Mouse (Mus musculus) urinary bladder, postnatal 4 days (tissue): Measurements from ENCODE around the gene Spaar.
"Not testable (repeated sequence)": the region's sequence is repeated elsewhere in the genome, so short reads cannot be mapped to it uniquely, and the experiment has no call there.

Source experiments
- DNase-seq, 2 experiments: peaks; one replicate each; pipeline ENCODE4 v3.0.0; 2021 to 2022; ENCODE audit warnings: low spot score in 2 of 2

Spaar gene

DNA sequence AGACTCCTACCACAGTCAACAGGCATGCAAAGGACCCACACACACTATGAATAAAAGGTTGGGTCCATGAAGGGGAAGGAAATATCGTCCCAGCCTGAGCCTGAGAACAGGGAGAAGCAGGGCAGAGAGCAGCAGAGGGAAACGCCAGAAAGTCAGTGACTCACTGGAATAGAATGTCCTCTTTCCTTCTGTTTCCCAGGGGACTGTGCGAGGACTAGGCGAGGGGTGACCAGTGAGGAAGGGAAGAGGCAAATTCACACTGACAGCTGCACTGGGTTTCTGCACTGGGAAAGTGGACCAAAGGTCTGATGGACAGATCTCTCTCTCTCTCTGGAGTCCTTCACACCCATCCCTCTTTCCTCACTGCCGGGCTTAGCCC, 1.3 kb upstream of the Spaar start:
- DNase-seq = peak in 1 of 2 experiments; percentile 53

DNA sequence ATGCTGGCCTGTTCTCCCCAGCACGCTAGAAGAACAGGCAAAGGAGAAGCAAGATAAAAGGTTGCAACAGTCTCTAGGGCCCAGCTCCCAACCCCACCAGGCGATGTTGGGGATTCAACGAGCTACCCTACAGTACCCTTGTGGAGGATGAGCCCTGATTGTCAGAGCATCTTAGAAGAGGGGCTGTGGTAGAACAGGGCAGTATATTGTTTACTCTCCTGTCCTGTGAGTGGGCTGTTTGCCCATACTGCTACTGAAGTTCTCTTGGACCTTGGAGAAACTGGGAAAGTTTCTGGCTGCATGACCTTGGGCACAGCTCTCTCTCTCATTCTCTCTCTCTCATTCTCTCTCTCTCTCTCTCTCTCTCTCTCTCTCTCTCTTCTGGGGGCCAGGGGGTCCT, 708 bp upstream of the Spaar start:
- DNase-seq = no peak

DNA sequence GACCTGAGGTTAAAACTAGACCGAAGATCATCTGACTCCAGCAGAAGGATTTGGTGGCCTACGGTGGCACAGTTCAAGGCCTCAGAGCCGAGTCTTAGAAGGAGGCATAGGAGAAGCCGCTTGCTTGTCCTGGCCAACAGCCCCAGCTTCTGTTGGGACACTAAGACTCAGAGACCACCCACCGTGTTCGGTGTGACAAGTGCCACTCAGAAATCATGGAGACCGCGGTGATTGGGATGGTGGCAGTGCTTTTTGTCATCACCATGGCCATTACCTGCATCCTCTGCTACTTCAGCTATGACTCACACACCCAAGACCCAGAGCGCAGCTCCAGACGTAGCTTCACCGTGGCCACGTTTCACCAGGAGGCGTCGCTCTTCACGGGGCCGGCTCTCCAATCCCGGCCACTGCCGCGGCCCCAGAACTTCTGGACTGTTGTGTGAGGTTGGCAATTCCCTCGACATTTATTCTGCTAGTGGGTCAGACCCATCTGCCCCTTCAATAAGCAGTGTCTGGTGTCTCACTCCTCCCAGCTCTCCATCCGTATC, 990 bp downstream of the Spaar start:
- no peak for DNase-seq

DNA sequence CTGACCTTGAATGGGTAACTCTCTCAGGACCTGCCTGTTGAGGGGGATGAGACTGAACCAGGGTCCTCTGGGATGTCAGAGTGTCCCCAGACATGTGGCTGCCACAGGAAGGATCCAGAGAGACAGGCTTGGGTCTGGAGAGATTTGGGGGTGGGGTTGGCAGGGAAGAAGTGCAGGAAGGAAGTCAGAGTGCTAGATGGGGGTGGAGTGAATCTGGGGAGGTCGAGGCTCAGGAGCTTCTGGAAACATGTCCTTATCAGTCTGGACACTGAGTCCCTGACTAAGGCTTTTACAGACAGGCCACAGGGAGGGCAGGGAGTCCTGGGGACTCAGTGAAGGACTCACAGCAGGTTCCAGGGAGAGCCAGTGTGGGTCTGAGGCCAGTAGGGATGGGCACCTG, 2.3 kb downstream of the Spaar start:
- no peak for DNase-seq

DNA sequence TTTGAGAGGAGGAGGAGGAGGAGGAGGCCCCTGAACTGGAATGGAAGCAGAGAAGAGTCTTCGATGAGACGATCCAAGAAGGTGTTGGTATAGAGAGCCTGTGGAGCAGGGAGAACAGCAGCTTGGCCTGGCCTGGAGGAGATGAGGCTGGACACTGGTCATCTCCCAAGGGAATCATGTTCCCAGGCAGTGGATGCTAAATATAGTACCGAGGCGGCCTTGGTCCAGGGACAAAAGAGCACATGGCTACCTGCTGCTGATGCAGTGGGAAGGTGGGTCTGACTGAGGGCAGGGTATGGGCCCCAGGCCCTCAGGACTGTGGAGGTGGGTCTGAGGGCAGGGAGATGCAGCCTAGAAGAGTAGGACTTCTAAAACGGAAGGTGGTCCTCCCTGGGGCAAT, 3.4 kb downstream of the Spaar start:
- no peak for DNase-seq

DNA sequence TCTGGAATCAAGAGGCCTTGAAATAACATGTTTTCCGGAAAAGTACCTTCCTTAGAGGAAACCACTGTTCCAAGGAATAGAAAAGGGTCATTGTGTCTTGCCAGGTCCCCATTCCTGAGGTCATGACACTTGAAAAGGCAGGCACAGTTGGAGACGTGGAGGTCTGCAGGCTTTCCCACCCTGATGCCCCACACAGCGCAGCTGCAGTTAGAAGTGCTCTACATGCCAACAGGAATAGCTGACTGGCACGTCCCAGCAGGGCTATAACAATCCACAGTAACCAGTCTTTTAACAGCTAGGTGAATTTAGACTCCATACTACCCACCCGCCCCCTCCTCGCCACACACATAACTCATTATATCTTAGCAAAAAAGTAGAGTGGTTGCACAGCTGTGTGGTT, 7.3 kb downstream of the Spaar start:
- DNase-seq = no peak

DNA sequence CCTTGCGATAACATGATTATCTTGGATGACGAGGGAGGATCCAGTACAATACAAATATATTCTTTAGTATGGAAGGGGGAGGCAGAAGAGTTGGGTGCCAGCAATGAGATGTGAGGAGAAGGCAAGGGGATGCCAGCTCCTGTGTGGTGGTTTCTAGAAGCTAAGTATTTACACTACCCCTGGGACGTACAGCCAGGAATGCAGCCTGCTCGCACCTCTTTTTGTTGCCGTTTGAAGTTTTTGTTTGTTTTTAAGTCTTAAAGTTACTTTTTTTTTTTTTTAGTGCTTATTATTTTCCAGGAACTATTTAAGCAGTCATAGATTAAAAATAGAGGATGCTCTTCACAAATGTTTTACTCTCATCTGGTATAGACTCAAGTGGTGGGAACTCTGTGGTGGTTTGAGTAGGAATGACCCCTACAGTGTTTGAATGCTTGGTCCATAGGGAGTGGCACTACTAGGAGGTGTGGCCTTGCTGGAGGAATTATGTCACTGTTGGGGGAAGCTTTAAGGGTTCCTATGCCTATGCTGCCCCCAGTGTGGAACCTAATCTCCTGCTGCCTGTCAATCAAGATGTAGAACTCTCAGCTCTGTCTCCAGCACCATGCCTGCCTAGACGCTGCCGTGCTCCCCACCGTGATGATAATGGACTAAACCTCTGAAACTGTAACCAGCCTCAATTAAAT, 9.3 kb downstream of the Spaar start:
- no peak for DNase-seq

DNA sequence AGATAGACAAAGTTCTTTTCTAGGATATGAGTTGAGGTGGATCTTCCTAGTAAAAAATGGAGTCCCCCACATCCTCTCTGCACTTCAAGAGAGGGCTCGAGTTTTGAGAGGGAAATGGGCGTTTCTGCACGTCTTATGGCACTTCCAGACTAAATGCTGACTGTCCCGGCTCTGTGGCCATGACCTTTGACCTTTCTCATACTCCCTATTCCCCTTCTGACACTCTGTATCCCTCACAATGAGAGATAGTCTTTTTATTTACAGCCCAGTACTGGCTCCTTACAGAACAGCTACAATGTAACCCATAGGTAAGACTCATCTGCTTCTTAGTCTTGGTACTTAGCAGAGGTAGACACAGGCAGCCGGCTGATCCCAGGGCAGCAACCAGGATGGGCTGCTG, 11.7 kb downstream of the Spaar start:
- no peak for DNase-seq

DNA sequence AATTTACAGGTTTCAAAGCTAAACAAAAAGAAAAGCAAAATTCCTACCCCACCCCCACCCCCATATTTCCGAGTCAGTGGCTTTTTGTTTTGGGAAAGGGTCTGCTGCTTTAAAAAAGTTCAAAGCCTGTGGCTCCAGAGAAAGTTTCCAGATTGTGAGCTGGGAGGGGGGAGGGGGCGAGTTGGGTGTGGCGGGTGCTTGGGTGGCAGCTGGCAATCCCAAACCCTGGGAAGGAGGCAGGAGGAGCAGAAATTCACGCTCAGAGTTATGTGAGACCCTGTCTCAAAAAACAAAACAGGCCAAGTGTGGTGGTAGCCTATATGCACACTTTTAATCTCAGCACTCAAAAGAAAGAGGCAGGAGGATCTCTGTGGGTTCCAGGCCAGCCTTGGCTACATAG, 12.8 kb downstream of the Spaar start:
- no peak for DNase-seq

DNA sequence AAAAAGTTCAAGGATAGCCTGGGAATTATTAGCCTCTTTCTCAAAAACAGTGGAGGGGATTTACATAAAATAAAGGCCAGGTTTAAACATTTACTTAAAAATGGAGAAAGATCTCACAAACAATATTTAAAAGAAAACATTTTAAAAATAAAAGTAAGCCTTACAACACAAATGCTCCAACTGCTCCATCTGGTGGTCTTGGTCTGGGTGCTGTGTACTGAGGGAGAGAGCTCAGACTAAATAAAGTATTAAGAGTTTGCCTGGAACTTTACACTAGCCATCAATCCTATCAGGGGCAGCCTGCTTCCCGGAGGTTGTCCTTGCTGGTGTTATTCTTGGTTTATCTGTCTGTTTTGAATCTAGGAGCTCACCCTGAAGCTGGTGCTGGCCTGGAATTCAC, 13.3 kb downstream of the Spaar start:
- DNase-seq = no peak

DNA sequence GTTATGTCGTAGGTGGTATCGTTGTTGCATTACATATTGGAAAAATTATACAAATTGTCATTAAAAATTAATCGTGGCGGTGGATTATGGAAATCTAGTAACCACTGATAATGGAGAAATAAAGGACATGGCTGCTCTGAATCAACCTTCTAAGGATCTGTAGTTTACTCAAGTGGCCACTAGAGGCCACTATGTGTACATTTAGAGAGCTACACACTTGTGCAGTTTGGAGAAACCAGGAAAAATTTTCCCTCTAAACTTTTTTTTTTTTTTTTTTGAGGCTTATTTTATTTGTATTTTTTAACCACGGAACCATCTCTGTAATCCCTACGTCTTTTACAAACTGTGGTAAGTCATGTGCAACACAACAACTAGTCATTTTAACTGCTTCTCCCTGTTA, 15.4 kb downstream of the Spaar start:
- DNase-seq = no peak

DNA sequence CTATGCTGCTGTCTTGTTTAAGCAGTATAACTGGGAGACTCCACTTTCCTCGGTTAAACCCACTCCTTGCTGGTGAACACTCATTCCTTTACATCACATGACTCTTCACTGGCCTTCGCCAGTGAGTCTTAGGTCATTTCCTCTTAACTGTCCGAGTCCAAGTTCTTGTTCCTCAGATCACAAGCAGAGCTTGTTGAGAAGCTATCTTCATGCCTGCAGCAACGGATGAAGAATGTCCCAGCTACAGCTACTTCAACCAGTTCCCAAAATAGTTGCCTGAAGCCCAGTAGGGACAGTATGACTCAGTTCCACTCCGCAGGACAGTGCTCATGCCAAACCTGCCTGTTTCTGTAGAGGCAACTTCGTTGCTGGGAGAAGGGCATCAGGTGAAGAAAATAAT, 27.4 kb downstream of the Spaar start:
- no peak for DNase-seq

DNA sequence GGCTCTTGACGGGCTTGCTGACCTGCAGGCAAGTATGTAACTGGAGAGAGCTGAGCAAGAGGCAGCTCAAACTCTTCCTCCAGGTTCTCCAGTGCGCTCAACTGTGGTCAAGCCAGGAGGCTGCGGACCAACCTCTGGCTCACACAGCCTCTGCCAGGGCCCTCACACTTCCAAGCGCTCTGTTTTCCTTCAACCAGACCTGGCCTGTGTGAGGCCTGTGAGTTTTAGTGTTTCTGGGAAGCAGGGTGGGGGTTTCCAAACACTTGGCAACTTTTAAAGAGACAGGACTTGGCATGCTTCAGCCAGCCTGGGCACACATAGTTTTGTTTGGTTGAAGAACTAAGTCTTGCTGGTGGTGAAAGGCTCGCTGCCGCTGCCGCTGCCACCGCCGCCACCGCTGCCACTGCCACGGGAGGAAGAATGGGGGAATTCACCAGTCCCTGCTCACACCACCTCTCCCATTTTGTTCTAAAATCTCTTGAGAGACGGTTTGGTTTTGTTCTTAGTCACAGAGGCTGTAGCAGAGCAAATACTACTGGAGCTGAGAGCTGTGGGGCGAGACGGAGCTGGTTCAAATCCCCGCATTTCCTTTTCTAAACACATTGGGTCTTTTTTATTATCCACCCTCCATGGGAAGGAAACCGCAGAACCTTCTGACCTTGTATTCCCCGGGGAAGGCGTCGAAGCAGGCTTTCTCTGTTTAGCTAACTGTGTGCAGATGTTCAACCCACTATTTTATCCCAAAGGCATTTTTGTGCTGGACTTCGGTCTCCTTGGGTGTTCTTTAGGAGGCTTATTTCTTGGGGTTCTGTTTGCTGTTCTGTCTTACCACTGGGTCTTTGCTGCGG, 30.0 kb downstream of the Spaar start:
- DNase-seq = no peak

DNA sequence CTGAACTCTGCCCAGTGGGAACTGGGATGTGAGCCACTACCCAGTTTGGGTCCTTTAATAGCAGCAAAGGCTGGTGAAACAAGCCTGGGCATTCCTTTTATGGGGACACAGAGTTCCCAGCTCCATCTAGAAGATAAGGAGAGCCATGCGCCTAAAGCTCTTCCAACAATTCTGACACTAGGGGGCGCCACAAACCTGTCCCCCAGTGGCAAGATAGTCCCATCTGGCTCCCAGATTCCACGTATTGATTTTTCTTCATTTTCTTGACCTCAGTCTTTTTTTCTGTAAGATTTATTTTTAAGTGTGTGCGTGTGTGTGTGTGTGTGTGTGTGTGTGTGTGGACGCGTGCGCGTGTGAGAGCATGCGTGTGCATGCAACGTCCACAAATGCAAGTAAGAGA, 30.6 kb downstream of the Spaar start:
- no peak for DNase-seq

DNA sequence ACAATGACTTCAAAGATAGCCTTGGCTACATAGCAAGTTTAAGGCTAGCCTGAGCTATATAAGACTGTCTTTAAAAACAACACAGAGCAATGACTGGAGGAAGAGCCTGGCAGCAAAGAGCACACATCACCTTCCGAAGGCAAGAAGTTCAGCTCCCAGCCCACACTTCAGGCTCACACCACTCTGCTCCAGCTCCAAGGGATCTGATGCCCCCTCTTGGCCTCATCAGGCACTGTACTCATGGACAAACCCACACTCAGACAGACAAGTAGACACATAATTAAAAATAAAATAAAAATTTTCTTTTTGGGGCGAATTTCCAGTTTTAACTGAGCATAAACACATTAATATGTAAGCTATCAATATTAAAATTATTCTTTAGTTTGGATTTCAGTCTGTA, 31.5 kb downstream of the Spaar start:
- no peak for DNase-seq

DNA sequence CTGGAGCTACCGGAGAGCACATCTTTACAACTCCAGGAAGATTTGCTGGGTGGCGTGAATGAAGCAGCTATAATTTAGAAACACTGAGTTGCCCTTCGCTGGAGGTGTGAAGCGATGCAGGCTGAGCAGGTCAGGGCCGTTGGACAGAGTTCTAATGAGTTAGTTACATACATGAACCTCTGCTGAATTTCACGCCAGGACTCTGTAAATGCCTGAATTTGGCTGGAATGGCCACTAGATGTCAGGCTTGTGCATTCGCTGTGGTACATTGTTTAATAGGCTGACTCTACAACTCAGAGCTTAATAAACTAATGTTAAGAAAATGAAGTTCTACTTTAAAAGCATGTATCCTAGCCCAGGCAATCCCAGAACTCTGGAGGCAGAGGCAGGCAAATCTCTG, 33.6 kb downstream of the Spaar start:
- peak in 1 of 2 experiments; percentile 36 for DNase-seq

DNA sequence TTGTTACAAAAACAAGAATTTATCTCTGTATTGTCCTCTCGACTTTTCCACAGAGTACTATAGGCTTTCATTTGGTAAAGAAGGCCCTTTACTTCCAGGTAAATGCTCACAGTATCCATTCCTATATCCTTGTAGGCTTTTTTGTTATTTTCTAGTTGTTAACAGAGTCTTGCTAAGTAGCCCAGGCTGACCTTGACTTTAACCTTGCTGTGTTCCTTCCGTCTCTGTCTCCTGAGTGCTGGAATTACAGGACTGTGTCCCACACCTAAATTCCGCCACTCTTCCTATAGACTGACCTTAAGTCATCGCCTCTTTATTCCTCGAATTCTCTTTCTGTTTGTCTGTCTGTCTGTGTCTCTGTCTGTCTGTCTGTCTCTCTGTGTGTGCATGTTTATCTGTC, 38.5 kb downstream of the Spaar start:
- no peak for DNase-seq

DNA sequence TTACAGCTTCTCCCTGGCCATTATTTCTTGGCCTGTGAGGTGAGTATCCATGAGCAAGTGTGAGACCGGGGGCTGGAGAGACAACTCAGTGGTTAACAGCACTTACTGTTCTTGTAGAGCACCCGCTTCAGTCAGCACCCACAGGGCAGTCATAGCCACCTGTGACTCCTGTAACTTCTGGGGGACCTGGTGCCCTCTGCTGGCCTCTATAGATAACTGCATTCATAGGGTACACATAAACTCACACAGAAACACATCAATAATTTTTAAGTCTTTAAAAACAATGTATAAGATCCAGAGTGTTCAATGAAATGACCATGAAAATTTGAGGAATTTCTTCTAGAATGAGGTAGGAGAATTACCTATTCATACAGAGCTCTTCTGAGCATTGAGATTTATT, 39.5 kb downstream of the Spaar start:
- no peak for DNase-seq

DNA sequence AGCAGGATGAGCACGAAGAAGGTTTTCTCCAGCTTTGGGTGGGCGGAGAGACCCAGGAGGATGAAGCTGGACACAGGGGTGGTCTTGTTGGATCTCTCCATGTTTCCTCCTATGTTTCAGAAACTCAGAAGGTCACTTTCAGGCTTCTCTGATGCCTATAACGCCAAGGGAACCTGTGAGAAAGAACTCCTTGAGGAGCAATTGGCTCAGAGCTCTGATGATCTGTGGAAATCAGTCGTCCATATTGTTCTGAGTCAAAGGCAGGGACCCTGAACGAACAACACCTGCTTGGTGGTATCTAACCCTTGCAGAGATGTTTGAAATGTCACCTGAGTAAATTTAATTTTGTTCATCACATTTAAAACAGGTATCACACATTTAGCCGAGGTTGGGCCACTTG, 41.1 kb downstream of the Spaar start, which contains the start of gene Olfr159:
Gene Olfr159 (minus strand): TSS at position 101 of the 400 bp plus-strand sequence.
- DNase-seq = no peak

DNA sequence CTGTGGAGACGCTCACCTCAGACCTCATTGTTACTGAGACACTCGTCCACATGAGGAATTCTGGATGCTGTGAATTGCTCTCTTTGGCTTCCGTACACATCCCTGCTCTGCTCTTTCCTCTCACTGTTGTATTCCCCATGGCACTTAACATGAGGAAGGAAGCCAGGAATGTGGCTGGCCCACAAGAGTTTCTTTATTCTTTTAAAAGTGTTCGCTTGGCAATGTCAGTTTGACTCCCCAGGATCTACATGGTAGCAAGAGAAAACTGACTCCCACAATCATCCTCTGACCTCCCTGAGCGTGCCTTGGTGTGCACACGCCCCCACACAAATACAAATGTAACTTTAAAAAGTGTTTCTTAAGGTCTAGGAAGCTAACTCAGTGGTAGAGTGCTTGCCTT, 41.8 kb downstream of the Spaar start:
- DNase-seq = no peak

DNA sequence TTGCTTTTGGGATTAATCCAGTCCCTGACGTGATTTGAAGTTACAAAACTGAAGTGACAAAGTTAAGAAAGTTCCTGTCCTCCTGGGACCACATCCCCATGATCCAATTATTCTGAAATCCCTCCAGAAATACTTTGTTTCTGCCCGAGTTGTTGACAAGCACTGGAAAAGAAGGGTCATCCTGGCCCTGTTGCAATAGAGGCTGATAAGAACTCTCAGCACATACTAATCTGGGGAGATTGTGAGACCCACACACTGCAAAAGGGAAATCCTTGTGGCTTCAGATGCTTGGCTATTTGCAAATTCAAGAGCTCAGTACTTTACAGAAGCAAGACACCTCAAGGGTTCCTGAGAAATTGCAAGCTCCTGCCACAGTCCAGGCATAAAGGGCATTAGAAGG, 42.5 kb downstream of the Spaar start:
- DNase-seq = no peak

DNA sequence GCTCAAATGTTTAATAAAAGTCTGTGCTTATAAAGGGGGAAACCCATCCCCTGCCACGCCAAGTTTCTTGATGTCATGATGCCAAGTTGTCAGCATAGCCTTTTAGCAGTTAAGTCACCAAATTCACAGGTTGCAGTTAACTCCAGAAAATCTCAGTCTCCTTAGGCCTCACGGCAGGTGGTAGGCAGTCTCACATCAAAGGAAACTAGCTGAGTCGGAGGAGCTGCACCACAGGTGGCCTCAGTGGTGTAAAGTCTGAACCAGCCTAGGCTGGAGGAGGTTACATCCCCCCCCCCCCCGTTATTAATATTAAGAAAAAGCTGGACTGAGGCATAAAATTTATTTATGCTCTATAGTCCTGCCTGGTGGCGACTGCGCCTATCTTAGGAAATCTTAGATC, 65.5 kb downstream of the Spaar start:
- no peak for DNase-seq

DNA sequence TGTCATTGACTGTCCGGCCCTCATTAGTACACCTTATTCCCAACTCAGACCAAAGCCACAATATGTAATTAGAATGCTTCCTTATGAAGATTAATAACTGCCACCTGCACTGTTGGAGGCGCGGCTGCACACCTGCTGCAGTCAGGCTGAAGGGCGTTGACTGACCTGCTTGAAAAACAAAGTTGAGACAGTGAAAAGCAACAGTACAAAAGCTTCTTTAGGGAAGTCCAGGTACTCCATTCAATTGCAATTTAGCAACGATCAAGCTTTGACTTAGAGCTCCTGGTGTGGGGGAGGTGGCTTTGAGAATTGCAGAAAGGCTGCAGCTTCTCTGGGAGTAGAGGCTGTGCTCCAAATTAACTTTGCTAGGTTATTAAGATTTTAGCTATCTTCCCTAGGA, 66.0 kb downstream of the Spaar start:
- not testable (repeated sequence) for DNase-seq
